Mouse (Mus musculus) midbrain, embryonic 15.5 days (tissue): ENCODE data around the gene Nat8f6. TPM values are rescaled to one million over a fixed set of nuclear protein-coding genes. Genes with fewer than 3 reads are reported as not detected.
A peak's percentile ranks its signal among the peaks of the same experiment; 100 is the strongest.
"Not testable (repeated sequence)": the region's sequence is repeated elsewhere in the genome, so short reads cannot be mapped to it uniquely, and the experiment has no call there.

Experiments used
- ATAC-seq: fragments of 200-750 bp; cut with Nextera tagmentation; replicated peaks from 2 replicates; pipeline ENCODE4 v1.8.0; 2017; ENCODE audit warnings: moderate TSS enrichment
- H3K27ac ChIP-seq: fragments of 300-500 bp; sonication (generic); 2 replicates; pipeline ENCODE4 v1.5.1; 2015; ENCODE audit warnings: mild to moderate bottlenecking, inconsistent platforms
- H3K27me3 ChIP-seq: fragments of 300-500 bp; sonication (generic); replicated peaks from 2 replicates; pipeline ENCODE4 v1.6.1; 2015; ENCODE audit warnings: inconsistent platforms
- H3K36me3 ChIP-seq: fragments of 300-500 bp; sonication (generic); replicated peaks from 2 replicates; pipeline ENCODE4 v1.6.1; 2015; ENCODE audit warnings: inconsistent platforms
- H3K4me1 ChIP-seq: fragments of 300-500 bp; sonication (generic); 2 replicates; pipeline ENCODE4 v1.6.1; 2015; ENCODE audit warnings: inconsistent platforms
- H3K4me2 ChIP-seq: fragments of 300-500 bp; sonication (generic); 2 replicates; pipeline ENCODE4 v1.6.1; 2015; ENCODE audit warnings: inconsistent platforms, mild to moderate bottlenecking, moderate library complexity
- H3K4me3 ChIP-seq: fragments of 300-500 bp; sonication (generic); 2 replicates; pipeline ENCODE4 v1.5.1; 2015; ENCODE audit warnings: mild to moderate bottlenecking, inconsistent platforms
- H3K9ac ChIP-seq: fragments of 300-500 bp; sonication (generic); 2 replicates; pipeline ENCODE4 v1.6.1; 2015; ENCODE audit warnings: mild to moderate bottlenecking, inconsistent platforms
- H3K9me3 ChIP-seq: fragments of 300-500 bp; sonication (generic); 2 replicates; pipeline ENCODE4 v1.6.1; 2016; ENCODE audit warnings: inconsistent platforms
- WGBS: fragments of 180-500 bp; shearing (Covaris S2); methylation state at CpG from one replicate; pipeline ENCODE4 v1.1.7; 2015; ENCODE audit warnings: mixed read lengths; 5-methylcytosine and 5-hydroxymethylcytosine counted together
- polyA plus RNA-seq: library from polyadenylated mRNA; unstranded; fragments of >200 nt; fragmentation: Nextera tagmentation; extraction: Ambion mirVana; gene quantifications from 2 replicates; pipeline ENCODE4 v1.2.1, GENCODE M21; 2015

The Nat8f6 gene
- polyA plus RNA-seq = not detected in 2 replicates

GRCm38 (mm10) chr6:85820837-85821236 is at the start of gene Nat8f6, which contains the start of gene Nat8f5:
TSS of gene Nat8f6 (minus strand) at chr6:85820954.
TSS of gene Nat8f5 (minus strand) at chr6:85820972.
- 88% methylated on average over 5 of the region's 5 CpGs for WGBS
- ATAC-seq = no peak
- no peak within 1 kb of the TSS for H3K9ac ChIP-seq
- no peak within 1 kb of the TSS for H3K27ac ChIP-seq
- no peaks in the 10 kb centered on the region for H3K27me3 ChIP-seq
- no peak within 1 kb of the TSS for H3K4me2 ChIP-seq
- H3K4me1 ChIP-seq = no peaks in the 10 kb centered on the region
- H3K4me3 ChIP-seq = no peak within 1 kb of the TSS
- no peaks in the 10 kb centered on the region for H3K9me3 ChIP-seq
- no peaks in the 10 kb centered on the region for H3K36me3 ChIP-seq

- not testable (repeated sequence) for H3K9ac ChIP-seq, H3K4me2 ChIP-seq, H3K9me3 ChIP-seq, H3K36me3 ChIP-seq, H3K27ac ChIP-seq, H3K4me3 ChIP-seq, ATAC-seq, H3K4me1 ChIP-seq, H3K27me3 ChIP-seq
- 92% methylated on average over 5 of the region's 5 CpGs for WGBS
These were observed 48.3 kb upstream of the Nat8f6 start, which contains the start of gene Nat8f2 for GRCm38 (mm10) chr6:85869006-85869405. TSS of gene Nat8f2 (minus strand) at chr6:85869158.

DNA sequence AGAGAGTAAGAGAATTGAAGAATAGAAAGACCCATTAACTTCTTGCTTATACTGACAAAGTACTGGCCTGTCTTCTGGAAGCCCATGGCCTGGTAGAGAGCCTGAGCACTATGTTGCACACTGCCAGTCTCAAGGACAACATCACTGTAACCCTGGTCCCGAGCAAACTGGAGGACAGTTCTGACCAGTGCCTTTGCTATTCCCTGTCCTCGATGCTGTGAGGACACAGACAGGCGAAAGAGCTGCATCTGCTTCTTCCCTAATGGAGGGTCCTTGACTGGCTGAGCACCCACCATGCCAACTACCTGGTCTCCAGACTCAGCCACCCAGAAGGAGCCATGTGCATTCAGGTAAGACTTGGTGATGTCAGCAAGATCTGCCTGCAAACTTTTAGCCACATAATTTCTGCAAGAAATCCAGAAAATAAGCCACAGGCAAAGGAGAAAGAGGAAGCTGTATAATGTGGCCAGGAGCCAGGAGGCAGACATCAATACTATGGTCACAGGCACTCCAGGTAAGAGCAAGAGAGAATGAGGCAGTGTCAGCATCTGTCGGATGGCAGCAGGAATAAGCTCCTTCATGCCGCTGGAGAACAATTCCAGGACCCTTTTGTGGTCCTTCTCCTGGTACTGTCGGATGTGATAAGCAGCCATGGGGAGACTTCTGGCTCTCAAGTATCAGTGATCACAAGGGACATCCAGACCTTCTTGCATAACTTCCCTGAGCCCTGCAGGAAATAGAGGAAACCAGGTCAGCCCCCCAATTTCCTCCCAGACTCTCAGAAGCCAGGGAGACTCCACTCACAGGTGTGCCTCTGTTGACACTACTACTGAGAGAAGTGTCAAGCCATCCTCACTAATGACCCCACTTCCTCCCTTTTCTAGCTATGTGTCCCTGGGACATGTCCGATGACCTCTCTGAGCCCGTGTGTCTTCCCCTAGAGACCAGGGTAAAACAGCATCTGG is 47.3 kb upstream of the Nat8f6 start:
- no peak overlapping the region for H3K27ac ChIP-seq
- H3K27me3 ChIP-seq = no peaks in the 10 kb centered on the region
- no peak overlapping the region for H3K4me3 ChIP-seq
- no peaks in the 10 kb centered on the region for H3K9me3 ChIP-seq
- 84% methylated on average over 8 of the region's 8 CpGs for WGBS
- no peak for ATAC-seq
- H3K4me2 ChIP-seq = no peak overlapping the region
- no peaks in the 10 kb centered on the region for H3K36me3 ChIP-seq
- no peak overlapping the region for H3K9ac ChIP-seq
- no peaks in the 10 kb centered on the region for H3K4me1 ChIP-seq

- H3K27me3 ChIP-seq, H3K36me3 ChIP-seq, ATAC-seq, H3K4me2 ChIP-seq, H3K9me3 ChIP-seq, H3K4me3 ChIP-seq, H3K9ac ChIP-seq, H3K27ac ChIP-seq, H3K4me1 ChIP-seq: not testable (repeated sequence)
- WGBS = 72% methylated on average over 1 of the region's 1 CpGs
These were observed 46.2 kb upstream of the Nat8f6 start for GRCm38 (mm10) chr6:85866995-85867394.

- 81% methylated on average over 3 of the region's 3 CpGs for WGBS
- H3K9me3 ChIP-seq, ATAC-seq: not testable (repeated sequence)
These were observed 45.4 kb upstream of the Nat8f6 start for GRCm38 (mm10) chr6:85866166-85866565.

DNA sequence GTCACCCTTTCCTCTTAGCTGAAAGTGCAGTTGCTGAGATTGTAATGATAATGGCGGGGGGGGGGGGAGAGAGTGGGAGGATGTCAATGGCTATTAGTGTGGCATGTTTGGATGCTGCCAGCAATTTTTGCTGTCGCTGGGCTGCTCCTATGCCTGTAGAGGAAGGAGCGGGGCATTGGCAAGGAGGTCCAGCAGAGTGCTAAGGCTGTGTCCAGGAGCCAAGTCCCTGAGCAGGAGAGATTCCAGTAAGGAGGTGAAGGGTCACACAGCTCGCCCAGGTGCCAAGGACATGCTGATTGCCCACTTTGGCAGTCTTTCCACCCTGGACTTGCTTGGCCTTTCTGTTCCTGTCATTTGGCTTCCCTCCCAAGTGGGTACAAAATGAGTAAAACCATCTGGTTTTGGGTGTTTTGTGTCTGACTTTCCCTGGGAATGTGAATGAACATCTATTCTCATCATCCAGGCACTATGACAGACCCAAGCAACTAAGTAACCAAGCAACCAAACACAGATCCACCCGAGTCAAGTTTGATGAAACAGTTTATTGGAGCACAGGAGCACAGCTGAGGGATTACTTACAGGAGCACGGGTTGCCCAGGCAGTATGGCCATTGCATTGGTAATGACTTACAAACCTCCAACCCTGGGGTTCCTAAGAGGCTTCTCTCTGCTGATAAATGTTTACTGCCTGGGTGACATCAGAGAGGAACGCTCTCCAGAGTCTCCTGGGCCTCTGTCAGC is 44.3 kb upstream of the Nat8f6 start:
- not testable (repeated sequence) for H3K9ac ChIP-seq, H3K9me3 ChIP-seq, ATAC-seq, H3K4me3 ChIP-seq, H3K27ac ChIP-seq, H3K4me2 ChIP-seq, H3K36me3 ChIP-seq, H3K27me3 ChIP-seq, H3K4me1 ChIP-seq
- 67% methylated on average over 5 of the region's 7 CpGs for WGBS

More at GRCm38 (mm10) chr6:85866166-85866565, 45.4 kb upstream of the Nat8f6 start:
- H3K4me1 ChIP-seq, H3K36me3 ChIP-seq, H3K4me3 ChIP-seq, H3K27me3 ChIP-seq, H3K27ac ChIP-seq, H3K9ac ChIP-seq, H3K4me2 ChIP-seq: not testable (repeated sequence)

DNA sequence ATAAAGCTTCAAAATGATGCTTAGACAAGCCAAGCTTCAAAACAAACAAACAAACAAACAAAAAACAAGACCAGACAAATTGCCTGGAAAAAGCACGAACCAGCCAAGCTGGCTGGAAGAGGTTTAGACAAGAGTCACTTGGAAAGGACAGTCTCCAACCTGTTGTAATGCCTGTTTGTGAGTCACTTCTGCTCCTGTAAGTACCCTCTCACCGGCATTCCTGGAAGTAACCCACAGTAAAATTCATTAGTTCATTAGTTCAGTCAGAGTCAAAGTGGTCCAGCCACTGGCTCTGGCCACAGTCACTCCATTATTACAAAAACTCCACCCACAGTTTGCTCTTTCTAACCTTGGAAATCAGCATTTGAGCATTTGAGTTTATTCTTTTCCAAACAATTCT is 43.1 kb upstream of the Nat8f6 start:
- Histone ChIP-seq H3K4me1 (no peaks in the 10 kb centered on the region), H3K9ac (no peak overlapping the region), H3K36me3 (no peaks in the 10 kb centered on the region), H3K27ac (no peak overlapping the region), H3K9me3 (no peaks in the 10 kb centered on the region), H3K27me3 (no peaks in the 10 kb centered on the region), H3K4me3 (no peak overlapping the region), H3K4me2 (no peak overlapping the region)
- WGBS = 89% methylated on average over 2 of the region's 2 CpGs
- ATAC-seq = no peak

- no peak for ATAC-seq
- 85% methylated on average over 2 of the region's 2 CpGs for WGBS
- no peak overlapping the region for H3K27ac ChIP-seq
- no peaks in the 10 kb centered on the region for H3K4me1 ChIP-seq
- no peaks in the 10 kb centered on the region for H3K27me3 ChIP-seq
- no peak overlapping the region for H3K4me3 ChIP-seq
- no peaks in the 10 kb centered on the region for H3K9me3 ChIP-seq
- H3K4me2 ChIP-seq = no peak overlapping the region
- H3K36me3 ChIP-seq = no peaks in the 10 kb centered on the region
- no peak overlapping the region for H3K9ac ChIP-seq
These were observed 42.4 kb upstream of the Nat8f6 start for GRCm38 (mm10) chr6:85863136-85863535.

- Histone ChIP-seq H3K4me2 (no peak overlapping the region), H3K27me3 (no peaks in the 10 kb centered on the region), H3K4me3 (no peak overlapping the region), H3K9me3 (no peaks in the 10 kb centered on the region), H3K36me3 (no peaks in the 10 kb centered on the region), H3K27ac (no peak overlapping the region), H3K9ac (no peak overlapping the region), H3K4me1 (no peaks in the 10 kb centered on the region)
- no peak for ATAC-seq
- WGBS = 88% methylated on average over 3 of the region's 3 CpGs
These were observed 41.8 kb upstream of the Nat8f6 start for GRCm38 (mm10) chr6:85862565-85862964.

DNA sequence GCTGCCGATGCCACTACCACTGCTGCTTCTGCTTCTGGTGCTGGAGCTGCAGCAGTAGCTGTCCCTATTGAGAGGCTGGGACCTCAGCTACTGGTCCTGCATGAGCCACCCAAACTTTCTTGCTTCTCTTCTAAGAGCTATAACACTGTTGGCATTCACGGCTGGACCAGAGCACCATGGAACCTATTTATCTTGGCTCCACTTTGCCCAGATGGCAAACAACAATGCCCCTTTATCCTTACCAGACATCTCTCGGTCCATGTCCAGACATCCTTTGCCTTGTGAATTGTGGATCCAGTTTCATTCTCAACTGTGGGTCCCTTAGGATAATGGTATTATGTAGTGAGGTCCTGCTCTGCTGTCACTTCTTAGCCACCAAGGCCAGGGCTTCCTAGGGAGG is 40.5 kb upstream of the Nat8f6 start:
- Histone ChIP-seq H3K9me3 (no peaks in the 10 kb centered on the region), H3K4me2 (no peak overlapping the region), H3K4me3 (no peak overlapping the region), H3K9ac (no peak overlapping the region), H3K27me3 (no peaks in the 10 kb centered on the region), H3K27ac (no peak overlapping the region), H3K4me1 (no peaks in the 10 kb centered on the region), H3K36me3 (no peaks in the 10 kb centered on the region)
- ATAC-seq = no peak
- 86% methylated on average over 3 of the region's 3 CpGs for WGBS

DNA sequence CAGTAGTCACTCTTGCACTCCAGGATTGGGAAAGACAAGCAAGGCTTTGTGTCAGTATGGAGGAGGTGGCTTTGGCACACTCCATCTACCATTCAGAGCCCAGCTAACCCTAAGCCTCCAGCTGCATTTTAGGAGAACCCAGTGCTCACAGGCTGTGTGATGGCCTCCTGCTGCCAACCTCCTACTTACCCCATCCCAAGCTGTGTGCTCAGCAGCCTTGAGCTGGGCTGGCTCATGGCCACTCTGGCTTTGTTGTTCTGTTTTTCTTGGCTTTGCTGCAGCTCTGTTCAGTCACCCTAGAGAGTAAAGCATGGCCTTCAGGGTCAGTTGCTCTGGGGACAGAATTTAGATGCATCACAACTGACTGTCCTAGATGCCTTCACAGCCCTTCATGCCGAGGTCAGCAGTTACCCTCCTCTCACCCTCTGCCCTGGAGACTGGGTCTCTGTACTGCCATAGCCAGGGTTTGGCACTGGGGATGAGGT is 35.5 kb upstream of the Nat8f6 start:
- Histone ChIP-seq H3K36me3 (no peaks in the 10 kb centered on the region), H3K4me3 (no peak overlapping the region), H3K4me2 (no peak overlapping the region), H3K27me3 (no peaks in the 10 kb centered on the region), H3K4me1 (no peaks in the 10 kb centered on the region), H3K9ac (no peak overlapping the region), H3K9me3 (no peaks in the 10 kb centered on the region), H3K27ac (no peak overlapping the region)
- WGBS = 86% methylated on average over 1 of the region's 1 CpGs
- peak; percentile 67 for ATAC-seq

GRCm38 (mm10) chr6:85853481-85853880 is 32.7 kb upstream of the Nat8f6 start:
- 75% methylated on average over 3 of the region's 3 CpGs for WGBS
- Histone ChIP-seq H3K27me3 (no peaks in the 10 kb centered on the region), H3K36me3 (no peaks in the 10 kb centered on the region), H3K9me3 (no peaks in the 10 kb centered on the region), H3K4me3 (no peak overlapping the region), H3K4me1 (no peaks in the 10 kb centered on the region), H3K4me2 (no peak overlapping the region), H3K9ac (no peak overlapping the region), H3K27ac (no peak overlapping the region)
- ATAC-seq = no peak
